ENCODE assay signal across 21 mouse cellular contexts in the genomic region with DNA sequence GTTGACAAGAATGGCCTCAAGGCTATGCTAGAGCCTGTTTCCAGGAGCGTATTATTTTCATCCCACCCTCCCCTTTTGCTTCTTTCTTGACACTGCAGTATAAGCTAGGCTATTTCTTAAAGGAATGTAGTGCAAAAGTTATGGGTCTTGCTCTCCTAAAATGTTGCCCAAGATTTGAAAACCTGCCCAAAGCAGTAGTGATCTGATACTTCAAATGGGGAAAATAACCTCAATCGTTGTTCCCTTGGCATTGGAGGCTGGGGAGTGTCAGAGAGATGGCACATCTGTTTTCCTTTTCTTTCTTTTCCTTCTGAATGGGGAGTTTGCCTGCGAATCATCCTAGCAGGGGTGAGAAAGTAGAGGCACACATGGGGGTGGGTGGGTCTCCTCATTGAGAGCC. TPM values are rescaled to one million over a fixed set of nuclear protein-coding genes. Genes with fewer than 3 reads are reported as not detected.
A peak's percentile ranks its signal among the peaks of the same experiment; 100 is the strongest.
DNase-seq lines count a peak whose midpoint lies in the region; ATAC-seq lines count a peak whose summit lies in the region.
"Had no signal": no experiment of that assay in that cellular context is flagged by ENCODE, and none has a peak within 500 bp of the region (broad histone marks: within the 10 kb centered on the region; RNA-seq: fewer than 3 reads in every experiment).

No protein-coding gene starts in this region.

- 0 out of 2 replicates have a peak, but pooled peaks cover 4% of the 10 kb centered on the region for H3K9me3 ChIP-seq in hindbrain, embryonic 10.5 days
- no peaks in the 10 kb centered on the region for H3K9me3 ChIP-seq in hindbrain, embryonic 13.5 days
- no peaks in the 10 kb centered on the region for H3K9me3 ChIP-seq in midbrain, embryonic 12.5 days
- H3K9me3 ChIP-seq in midbrain, embryonic 13.5 days, result 0 out of 2 replicates have a peak, but pooled peaks cover 5% of the 10 kb centered on the region
- H3K9me3 ChIP-seq in embryonic facial prominence, embryonic 12.5 days, result no peaks in the 10 kb centered on the region
- H3K9me3 ChIP-seq: embryonic facial prominence, embryonic 13.5 days; forebrain, embryonic 15.5 days; heart, embryonic 15.5 days; hindbrain, embryonic 15.5 days had no signal

- H3K4me1 ChIP-seq in hindbrain, embryonic 10.5 days (replicated peaks), result 0 out of 2 replicates have a peak, but pooled peaks cover 2% of the 10 kb centered on the region
- H3K4me1 ChIP-seq in hindbrain, embryonic 13.5 days (replicated peaks), result no peaks in the 10 kb centered on the region
- no peaks in the 10 kb centered on the region for H3K4me1 ChIP-seq in midbrain, embryonic 12.5 days
- H3K4me1 ChIP-seq in midbrain, embryonic 13.5 days (replicated peaks), result no peaks in the 10 kb centered on the region; the same call in 1 of the 2 replicates
- no peaks in the 10 kb centered on the region for H3K4me1 ChIP-seq in embryonic facial prominence, embryonic 12.5 days
- H3K4me1 ChIP-seq: forebrain, embryonic 15.5 days; heart, embryonic 15.5 days; hindbrain, embryonic 15.5 days had no signal

- H3K9ac ChIP-seq in hindbrain, embryonic 13.5 days, result no peak overlapping the region
- no peak overlapping the region for H3K9ac ChIP-seq in midbrain, embryonic 12.5 days (replicated peaks)
- H3K9ac ChIP-seq in midbrain, embryonic 13.5 days (replicated peaks), result no peak overlapping the region
- H3K9ac ChIP-seq in embryonic facial prominence, embryonic 12.5 days, result no peak overlapping the region
- H3K9ac ChIP-seq: embryonic facial prominence, embryonic 13.5 days; forebrain, embryonic 15.5 days; heart, embryonic 15.5 days; hindbrain, embryonic 15.5 days had no signal

- no peak for DNase-seq in hindbrain, embryonic 10.5 days (ENCODE audit: low spot score)
- peak; percentile 47 for DNase-seq in lung, postnatal 36 days
- DNase-seq in kidney, adult 11 months, result no peak
- DNase-seq: adrenal gland, postnatal 10 days; cerebellum, adult 8-10 months; cerebellum, postnatal 14 days; embryo, embryonic 11 days; gastrocnemius, postnatal 36 days; heart, adult 18-20 months; heart, postnatal 14 days had no signal

- H3K4me2 ChIP-seq in hindbrain, embryonic 13.5 days, result no peak overlapping the region
- H3K4me2 ChIP-seq in midbrain, embryonic 12.5 days (replicated peaks), result peak overlapping the region; percentile 12; the same call in 1 of the 2 replicates
- H3K4me2 ChIP-seq in midbrain, embryonic 13.5 days (replicated peaks), result no peak overlapping the region
- H3K4me2 ChIP-seq in embryonic facial prominence, embryonic 12.5 days (replicated peaks), result no peak overlapping the region
- H3K4me2 ChIP-seq: forebrain, embryonic 15.5 days; heart, embryonic 11.5 days; heart, embryonic 15.5 days; hindbrain, embryonic 15.5 days had no signal

- H3K36me3 ChIP-seq in hindbrain, embryonic 10.5 days, result no peaks in the 10 kb centered on the region
- no peaks in the 10 kb centered on the region for H3K36me3 ChIP-seq in hindbrain, embryonic 13.5 days
- no peaks in the 10 kb centered on the region for H3K36me3 ChIP-seq in midbrain, embryonic 12.5 days
- H3K36me3 ChIP-seq in midbrain, embryonic 13.5 days, result no peaks in the 10 kb centered on the region
- no peaks in the 10 kb centered on the region for H3K36me3 ChIP-seq in embryonic facial prominence, embryonic 12.5 days
- H3K36me3 ChIP-seq: embryonic facial prominence, embryonic 13.5 days; forebrain, embryonic 15.5 days; heart, embryonic 15.5 days; hindbrain, embryonic 15.5 days had no signal

- ATAC-seq in hindbrain, embryonic 13.5 days (ENCODE audit: low FRiP score), result no peak
- ATAC-seq in midbrain, embryonic 12.5 days (ENCODE audit: low FRiP score, low read depth), result no peak
- ATAC-seq in midbrain, embryonic 13.5 days, result no peak
- no peak for ATAC-seq in embryonic facial prominence, embryonic 12.5 days (ENCODE audit: insufficient number of reproducible peaks, insufficient read depth, low FRiP score, low TSS enrichment)
- no peak for ATAC-seq in monocyte, adult 5-6 weeks (replicated peaks; ENCODE audit: insufficient number of reproducible peaks, low FRiP score, low TSS enrichment, poor library complexity, severe bottlenecking)
- ATAC-seq: forebrain, embryonic 15.5 days had no signal

- H3K27me3 ChIP-seq in hindbrain, embryonic 10.5 days (ENCODE audit: insufficient read depth, poor library complexity, severe bottlenecking), result no peaks in the 10 kb centered on the region
- no peaks in the 10 kb centered on the region for H3K27me3 ChIP-seq in hindbrain, embryonic 13.5 days
- no peaks in the 10 kb centered on the region; the same call in 1 of the 2 replicates for H3K27me3 ChIP-seq in midbrain, embryonic 12.5 days
- H3K27me3 ChIP-seq in midbrain, embryonic 13.5 days, result no peaks in the 10 kb centered on the region
- H3K27me3 ChIP-seq in embryonic facial prominence, embryonic 12.5 days, result no peaks in the 10 kb centered on the region
- H3K27me3 ChIP-seq: embryonic facial prominence, embryonic 13.5 days; forebrain, embryonic 15.5 days; heart, embryonic 15.5 days; hindbrain, embryonic 15.5 days had no signal

- 77% methylated on average over 3 of the region's 3 CpGs for WGBS in hindbrain, embryonic 10.5 days
- 78% methylated on average over 3 of the region's 3 CpGs for WGBS in hindbrain, embryonic 13.5 days
- WGBS in midbrain, embryonic 12.5 days, result 75% methylated on average over 3 of the region's 3 CpGs
- WGBS in midbrain, embryonic 13.5 days, result 73% methylated on average over 3 of the region's 3 CpGs
- 55% methylated on average over 3 of the region's 3 CpGs for WGBS in embryonic facial prominence, embryonic 12.5 days

- no peak overlapping the region for H3K4me3 ChIP-seq in hindbrain, embryonic 10.5 days
- H3K4me3 ChIP-seq in hindbrain, embryonic 13.5 days, result no peak overlapping the region
- no peak overlapping the region for H3K4me3 ChIP-seq in midbrain, embryonic 12.5 days
- no peak overlapping the region for H3K4me3 ChIP-seq in midbrain, embryonic 13.5 days (replicated peaks)
- no peak overlapping the region for H3K4me3 ChIP-seq in embryonic facial prominence, embryonic 12.5 days
- H3K4me3 ChIP-seq: embryonic facial prominence, embryonic 13.5 days; forebrain, embryonic 15.5 days; heart, embryonic 15.5 days; hindbrain, embryonic 15.5 days had no signal

- peak overlapping the region; percentile 40; the same call in 1 of the 2 replicates for H3K27ac ChIP-seq in hindbrain, embryonic 10.5 days
- no peak overlapping the region for H3K27ac ChIP-seq in hindbrain, embryonic 13.5 days
- no peak overlapping the region for H3K27ac ChIP-seq in midbrain, embryonic 12.5 days (replicated peaks)
- H3K27ac ChIP-seq in midbrain, embryonic 13.5 days, result no peak overlapping the region
- 0 out of 2 replicates have a peak overlapping the region, but pooled peaks have one; percentile 11 for H3K27ac ChIP-seq in embryonic facial prominence, embryonic 12.5 days
- H3K27ac ChIP-seq: embryonic facial prominence, embryonic 13.5 days; forebrain, embryonic 15.5 days; heart, embryonic 15.5 days; hindbrain, embryonic 15.5 days had no signal

RNA-seq across cellular contexts. Expression of gene Adamts9, which starts 19.7 kb away (rescaled TPM):
- polyA plus RNA-seq in hindbrain, embryonic 10.5 days (2016; fragmentation: Nextera tagmentation; extraction: Ambion mirVana), result 2.1 and 2.3 TPM in 2 replicates
- polyA plus RNA-seq in hindbrain, embryonic 13.5 days (2015; fragmentation: Nextera tagmentation; extraction: Ambion mirVana), result 1.7 TPM in 2 replicates
- polyA plus RNA-seq in midbrain, embryonic 12.5 days (2016; fragmentation: Nextera tagmentation; extraction: Ambion mirVana), result 1.1 and 1.7 TPM in 2 replicates
- polyA plus RNA-seq in midbrain, embryonic 13.5 days (2015; fragmentation: Nextera tagmentation; extraction: Ambion mirVana), result 0.89 and 1.1 TPM in 2 replicates
- polyA plus RNA-seq in embryonic facial prominence, embryonic 12.5 days (2016; fragmentation: Nextera tagmentation; extraction: Ambion mirVana), result 9.3 TPM in 2 replicates
- total RNA-seq in monocyte, adult 5-6 weeks (2017), result 0.10 to 0.29 TPM in 2 of 3 replicates, not detected in the other
- total RNA-seq: common myeloid progenitor, adult 5-6 weeks had no signal

Comparison
In these comparisons a context has a peak if more than half of its experiments do, and no peak if none do; other contexts are left out.
1. H3K27ac ChIP-seq: peak in hindbrain, embryonic 10.5 days (single experiment) and embryonic facial prominence, embryonic 12.5 days (single experiment); none in hindbrain, embryonic 13.5 days (single experiment), midbrain, embryonic 12.5 days (single experiment) and midbrain, embryonic 13.5 days (single experiment).